Mouse (Mus musculus) intestine, embryonic 15.5 days (tissue): ENCODE measurements around the gene Ebf4. TPM values are rescaled to one million over a fixed set of nuclear protein-coding genes. Genes with fewer than 3 reads are reported as not detected.
"Not testable (repeated sequence)": the region's sequence is repeated elsewhere in the genome, so short reads cannot be mapped to it uniquely, and the experiment has no call there.

Source experiments
- ATAC-seq: fragments of 200-750 bp; cut with Nextera tagmentation; 2 replicates; pipeline ENCODE4 v1.8.0; 2017; ENCODE audit warnings: moderate TSS enrichment, moderate library complexity
- H3K27ac ChIP-seq: fragments of 300-500 bp; sonication (generic); 2 replicates; pipeline ENCODE4 v1.5.1; 2015; ENCODE audit warnings: mild to moderate bottlenecking, inconsistent platforms
- H3K27me3 ChIP-seq: fragments of 300-500 bp; sonication (generic); replicated peaks from 2 replicates; pipeline ENCODE4 v1.6.1; 2015; ENCODE audit warnings: inconsistent platforms
- H3K36me3 ChIP-seq: fragments of 300-500 bp; sonication (generic); 2 replicates; pipeline ENCODE4 v1.6.1; 2015; ENCODE audit warnings: inconsistent platforms
- H3K4me1 ChIP-seq: fragments of 300-500 bp; sonication (generic); replicated peaks from 2 replicates; pipeline ENCODE4 v1.6.1; 2015; ENCODE audit warnings: inconsistent platforms
- H3K4me2 ChIP-seq: fragments of 300-500 bp; sonication (generic); replicated peaks from 2 replicates; pipeline ENCODE4 v1.6.1; 2015; ENCODE audit warnings: mild to moderate bottlenecking, inconsistent platforms
- H3K4me3 ChIP-seq: fragments of 300-500 bp; sonication (generic); replicated peaks from 2 replicates; pipeline ENCODE4 v1.5.1; 2015; ENCODE audit warnings: inconsistent platforms
- H3K9ac ChIP-seq: fragments of 300-500 bp; sonication (generic); 2 replicates; pipeline ENCODE4 v1.6.1; 2015; ENCODE audit warnings: inconsistent platforms
- H3K9me3 ChIP-seq: fragments of 300-500 bp; sonication (generic); 2 replicates; pipeline ENCODE4 v1.6.1; 2016; ENCODE audit warnings: inconsistent platforms
- WGBS: fragments of 180-500 bp; shearing (Covaris S2); methylation state at CpG from one replicate; pipeline ENCODE4 v1.1.7; 2015; 5-methylcytosine and 5-hydroxymethylcytosine counted together
- polyA plus RNA-seq: library from polyadenylated mRNA; unstranded; fragments of >200 nt; fragmentation: Nextera tagmentation; extraction: Ambion mirVana; gene quantifications from 2 replicates; pipeline ENCODE4 v1.2.1, GENCODE M21; 2015

The Ebf4 gene
- polyA plus RNA-seq, 1 experiment from 2014 or later, result 2.2 TPM

- peaks cover 36% of the 10 kb centered on the region for H3K27me3 ChIP-seq
- no peak for ATAC-seq
- 12% methylated on average over 14 of the region's 14 CpGs for WGBS
These were observed 67.6 kb downstream of the Ebf4 start for GRCm38 (mm10) chr2:130362511-130363026.

GRCm38 (mm10) chr2:130365211-130366094 lies 70.5 kb downstream of the Ebf4 start:
- whole genome bisulfite sequencing, result 18% methylated on average over 30 of the region's 30 CpGs
- Histone ChIP-seq H3K4me2 (peak overlapping the region; percentile 59), H3K27ac (no peak overlapping the region), H3K9me3 (no peaks in the 10 kb centered on the region), H3K36me3 (no peaks in the 10 kb centered on the region), H3K4me3 (peak overlapping the region; percentile 27), H3K9ac (no peak overlapping the region; the same call in 1 of the 2 replicates), H3K27me3 (peaks cover 27% of the 10 kb centered on the region), H3K4me1 (0 out of 2 replicates have a peak, but pooled peaks cover 4% of the 10 kb centered on the region)
- ATAC-seq, result no peak

More at GRCm38 (mm10) chr2:130362511-130363026, 67.6 kb downstream of the Ebf4 start:
- Histone ChIP-seq H3K4me2 (no peak overlapping the region), H3K4me1 (0 out of 2 replicates have a peak, but pooled peaks cover 4% of the 10 kb centered on the region), H3K27ac (no peak overlapping the region), H3K9me3 (no peaks in the 10 kb centered on the region), H3K9ac (no peak overlapping the region), H3K4me3 (no peak overlapping the region), H3K36me3 (no peaks in the 10 kb centered on the region)

- no peak overlapping the region for H3K27ac ChIP-seq
- H3K4me1 ChIP-seq, result 0 out of 2 replicates have a peak, but pooled peaks cover 4% of the 10 kb centered on the region
- no peak for ATAC-seq
- H3K27me3 ChIP-seq, result peaks cover 10% of the 10 kb centered on the region
- no peak overlapping the region for H3K4me2 ChIP-seq
- no peak overlapping the region for H3K4me3 ChIP-seq
- WGBS, result 63% methylated on average over 4 of the region's 4 CpGs
- no peaks in the 10 kb centered on the region for H3K36me3 ChIP-seq
- no peaks in the 10 kb centered on the region for H3K9me3 ChIP-seq
- H3K9ac ChIP-seq, result no peak overlapping the region
These were observed 72.4 kb downstream of the Ebf4 start for GRCm38 (mm10) chr2:130367386-130367785.

GRCm38 (mm10) chr2:130373026-130373425 lies 78.1 kb downstream of the Ebf4 start:
- not testable (repeated sequence) for ATAC-seq

GRCm38 (mm10) chr2:130374951-130375350 lies 80.0 kb downstream of the Ebf4 start:
- no peak overlapping the region for H3K27ac ChIP-seq
- H3K27me3 ChIP-seq, result no peaks in the 10 kb centered on the region
- no peaks in the 10 kb centered on the region for H3K4me1 ChIP-seq
- no peak overlapping the region for H3K4me3 ChIP-seq
- no peak overlapping the region for H3K9ac ChIP-seq
- WGBS, result 73% methylated on average over 4 of the region's 4 CpGs
- H3K9me3 ChIP-seq, result no peaks in the 10 kb centered on the region
- no peak overlapping the region for H3K4me2 ChIP-seq
- no peaks in the 10 kb centered on the region for H3K36me3 ChIP-seq
- no peak for ATAC-seq

More at GRCm38 (mm10) chr2:130373026-130373425, 78.1 kb downstream of the Ebf4 start:
- H3K9ac ChIP-seq, H3K9me3 ChIP-seq, H3K4me1 ChIP-seq, H3K27me3 ChIP-seq, H3K4me3 ChIP-seq, H3K36me3 ChIP-seq, H3K27ac ChIP-seq, H3K4me2 ChIP-seq: not testable (repeated sequence)
- 43% methylated on average over 1 of the region's 1 CpGs for WGBS

GRCm38 (mm10) chr2:130383205-130383604 lies 88.2 kb downstream of the Ebf4 start:
- no peak overlapping the region for H3K9ac ChIP-seq

GRCm38 (mm10) chr2:130383895-130384294 lies 88.9 kb downstream of the Ebf4 start:
- no peaks in the 10 kb centered on the region for H3K36me3 ChIP-seq
- H3K27ac ChIP-seq, result no peak overlapping the region
- H3K27me3 ChIP-seq, result no peaks in the 10 kb centered on the region
- H3K4me2 ChIP-seq, result no peak overlapping the region
- 70% methylated on average over 6 of the region's 6 CpGs for WGBS
- no peak for ATAC-seq
- no peaks in the 10 kb centered on the region for H3K9me3 ChIP-seq
- H3K4me3 ChIP-seq, result no peak overlapping the region
- H3K9ac ChIP-seq, result no peak overlapping the region
- no peaks in the 10 kb centered on the region for H3K4me1 ChIP-seq

More at GRCm38 (mm10) chr2:130383205-130383604, 88.2 kb downstream of the Ebf4 start:
- 61% methylated on average over 3 of the region's 3 CpGs for WGBS
- Histone ChIP-seq H3K9me3 (no peaks in the 10 kb centered on the region), H3K27me3 (no peaks in the 10 kb centered on the region), H3K4me3 (no peak overlapping the region), H3K4me2 (no peak overlapping the region), H3K27ac (no peak overlapping the region), H3K4me1 (no peaks in the 10 kb centered on the region), H3K36me3 (no peaks in the 10 kb centered on the region)
- ATAC-seq, result no peak

- Histone ChIP-seq H3K9me3 (no peaks in the 10 kb centered on the region), H3K27ac (no peak overlapping the region), H3K36me3 (no peaks in the 10 kb centered on the region), H3K9ac (no peak overlapping the region), H3K27me3 (no peaks in the 10 kb centered on the region), H3K4me2 (no peak overlapping the region), H3K4me3 (no peak overlapping the region), H3K4me1 (no peaks in the 10 kb centered on the region)
- ATAC-seq, result no peak
- 34% methylated on average over 1 of the region's 1 CpGs for WGBS
These were observed 91.2 kb downstream of the Ebf4 start for GRCm38 (mm10) chr2:130386212-130386611.

GRCm38 (mm10) chr2:130388796-130389195 lies 93.8 kb downstream of the Ebf4 start:
- WGBS, result 77% methylated on average over 2 of the region's 2 CpGs
- ATAC-seq, result no peak
- Histone ChIP-seq H3K36me3 (no peaks in the 10 kb centered on the region), H3K9me3 (no peaks in the 10 kb centered on the region), H3K27me3 (no peaks in the 10 kb centered on the region), H3K4me3 (no peak overlapping the region), H3K27ac (no peak overlapping the region), H3K9ac (no peak overlapping the region), H3K4me1 (no peaks in the 10 kb centered on the region), H3K4me2 (no peak overlapping the region)

GRCm38 (mm10) chr2:130390993-130391625 lies 96.1 kb downstream of the Ebf4 start:
- no peak for ATAC-seq
- H3K4me3 ChIP-seq, result no peak overlapping the region
- H3K36me3 ChIP-seq, result no peaks in the 10 kb centered on the region
- no peaks in the 10 kb centered on the region for H3K9me3 ChIP-seq
- no peaks in the 10 kb centered on the region for H3K27me3 ChIP-seq
- 71% methylated on average over 11 of the region's 11 CpGs for WGBS
- no peak overlapping the region for H3K4me2 ChIP-seq
- H3K9ac ChIP-seq, result no peak overlapping the region
- no peak overlapping the region for H3K27ac ChIP-seq
- H3K4me1 ChIP-seq, result no peaks in the 10 kb centered on the region

GRCm38 (mm10) chr2:130392836-130393235 lies 97.9 kb downstream of the Ebf4 start:
- Histone ChIP-seq H3K27me3 (no peaks in the 10 kb centered on the region), H3K9ac (no peak overlapping the region), H3K36me3 (no peaks in the 10 kb centered on the region), H3K4me3 (no peak overlapping the region), H3K4me1 (peaks cover 11% of the 10 kb centered on the region; the same call in 1 of the 2 replicates), H3K27ac (no peak overlapping the region), H3K9me3 (no peaks in the 10 kb centered on the region), H3K4me2 (no peak overlapping the region)
- no peak for ATAC-seq
- WGBS, result 83% methylated on average over 3 of the region's 3 CpGs

GRCm38 (mm10) chr2:130395696-130396095 lies 100.7 kb downstream of the Ebf4 start:
- Histone ChIP-seq H3K9ac (no peak overlapping the region), H3K4me1 (peaks cover 13% of the 10 kb centered on the region; the same call in 1 of the 2 replicates), H3K27me3 (0 out of 2 replicates have a peak, but pooled peaks cover 6% of the 10 kb centered on the region), H3K9me3 (no peaks in the 10 kb centered on the region), H3K27ac (no peak overlapping the region), H3K4me3 (no peak overlapping the region), H3K4me2 (no peak overlapping the region), H3K36me3 (no peaks in the 10 kb centered on the region)
- ATAC-seq, result no peak
- 88% methylated on average over 11 of the region's 11 CpGs for WGBS
